Mouse (Mus musculus) WW6 (cell line): ENCODE data around the gene Gm428.
"Not testable (repeated sequence)": the region's sequence is repeated elsewhere in the genome, so short reads cannot be mapped to it uniquely, and the experiment has no call there.

Source experiments
- DNase-seq: peaks from one replicate; pipeline ENCODE4 v3.0.0-alpha.2; 2013; ENCODE audit warnings: low read depth, low spot score

Gm428 gene

DNA sequence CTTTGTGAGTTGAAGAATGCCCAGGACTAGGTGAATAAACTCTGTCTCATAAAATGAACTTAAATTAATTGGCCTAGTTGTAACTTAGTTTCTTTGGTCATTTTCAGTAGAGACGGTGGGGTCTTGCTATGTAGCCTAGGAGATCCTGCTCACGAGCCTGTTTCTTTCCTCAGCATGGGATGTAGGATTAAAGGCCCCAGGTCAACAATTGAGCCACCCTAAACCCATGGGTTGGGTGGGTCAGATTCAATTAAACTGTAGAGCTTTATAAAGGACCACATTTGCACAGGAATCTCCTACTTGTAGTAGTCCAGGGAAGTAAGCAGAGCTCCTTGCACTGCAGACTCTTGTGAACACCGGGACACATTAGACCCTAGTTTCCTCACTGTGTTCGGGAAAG, at the start of gene Gm428:
Gene Gm428, plus strand, starts transcription at position 301 of the 400 bp plus-strand sequence.
- DNase-seq = not testable (repeated sequence)

GRCm38 (mm10) chr4:73637821-73638220, 45.5 kb upstream of the Gm428 start, which contains the start of gene Gm11236:
Gene Gm11236, plus strand, starts transcription at chr4:73638121.
- DNase-seq = not testable (repeated sequence)

DNA sequence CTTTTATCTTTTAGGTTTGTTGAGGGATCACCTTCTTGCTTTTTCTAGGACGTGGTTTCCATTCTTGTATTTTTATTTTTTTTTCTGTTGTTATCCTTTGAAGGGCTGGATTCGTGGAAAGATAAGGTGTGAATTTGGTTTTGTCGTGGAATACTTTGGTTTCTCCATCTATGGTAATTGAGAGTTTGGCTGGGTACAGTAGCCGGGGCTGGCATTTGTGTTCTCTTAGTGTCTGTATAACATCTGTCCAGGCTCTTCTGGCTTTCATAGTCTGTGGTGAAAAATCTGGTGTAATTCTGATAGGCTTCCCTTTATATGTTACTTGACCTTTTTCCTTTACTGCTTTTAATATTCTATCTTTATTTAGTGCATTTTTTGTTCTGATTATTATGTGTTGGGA, 21.5 kb upstream of the Gm428 start:
- DNase-seq = not testable (repeated sequence)

GRCm38 (mm10) chr4:73668054-73668453, 15.3 kb upstream of the Gm428 start, which contains the start of gene Gm11239:
Gene Gm11239, plus strand, starts transcription at chr4:73668354.
- DNase-seq = not testable (repeated sequence)

DNA sequence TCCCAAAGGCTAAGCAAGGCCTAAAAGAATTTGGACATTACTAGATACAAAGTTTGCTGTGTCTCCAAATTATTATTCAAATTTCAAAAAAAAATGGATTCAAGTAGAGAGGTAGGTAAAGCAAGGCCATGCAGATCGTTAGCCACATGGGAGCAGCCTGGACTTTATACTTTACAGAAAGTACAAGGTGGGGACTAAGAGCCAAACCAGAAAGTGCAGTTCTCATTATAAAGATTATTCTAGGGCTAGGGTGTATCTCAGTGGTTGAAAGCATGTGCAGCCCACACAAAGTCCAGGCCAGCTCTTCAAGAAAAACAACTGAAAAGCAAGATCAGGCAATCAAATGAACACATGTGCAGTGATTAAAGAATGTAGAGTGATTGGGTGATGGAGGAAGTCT, 35.4 kb downstream of the Gm428 start:
- no peak for DNase-seq

GRCm38 (mm10) chr4:73719819-73720218, 36.5 kb downstream of the Gm428 start:
- DNase-seq = no peak
